Mouse (Mus musculus): ENCODE results near the gene Plekha4.

- TF ChIP-seq POLR2A (IDR thresholded peaks at IDR 0.05; ENCODE audit: insufficient read depth, low read depth, low read length) (no peak), CTCF (IDR thresholded peaks at IDR 0.05; ENCODE audit: insufficient read depth, low read depth, low read length) (no peak)
These were observed 27.9 kb downstream of the Plekha4 start for GRCm38 (mm10) chr7:45553990-45554389.

Measured in olfactory bulb, adult 2 months (tissue).